Mouse (Mus musculus) lung, postnatal 10 days (tissue): ENCODE data around the gene Utp3.

ENCODE experiments used
- DNase-seq: peaks from one replicate; pipeline ENCODE4 v3.0.0; 2021

Gene Utp3

DNA sequence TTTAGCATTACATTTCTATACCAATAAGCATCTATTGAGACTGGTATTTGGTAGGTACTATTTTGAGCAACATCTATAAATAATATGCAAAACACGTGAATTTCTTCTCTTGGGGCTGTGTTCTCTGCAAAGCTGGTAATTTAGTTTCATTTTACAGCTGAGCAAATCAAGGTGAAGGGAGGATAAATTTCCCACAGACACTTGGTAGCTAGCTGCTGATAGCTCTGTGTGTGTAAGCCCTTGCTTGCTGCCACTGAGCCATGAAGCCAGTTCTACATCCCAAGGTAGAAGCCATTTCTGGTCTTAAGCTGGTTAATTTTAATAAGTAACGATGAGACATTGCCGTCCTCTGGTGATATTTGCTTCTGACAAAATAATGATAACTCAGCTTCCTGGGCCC is 20.6 kb downstream of the Utp3 start:
- DNase-seq = no peak

GRCm38 (mm10) chr5:88575506-88576338 is 21.5 kb downstream of the Utp3 start:
- DNase-seq = peak; percentile 22

- DNase-seq = no peak
These were observed 26.4 kb downstream of the Utp3 start for GRCm38 (mm10) chr5:88580681-88581080.

DNA sequence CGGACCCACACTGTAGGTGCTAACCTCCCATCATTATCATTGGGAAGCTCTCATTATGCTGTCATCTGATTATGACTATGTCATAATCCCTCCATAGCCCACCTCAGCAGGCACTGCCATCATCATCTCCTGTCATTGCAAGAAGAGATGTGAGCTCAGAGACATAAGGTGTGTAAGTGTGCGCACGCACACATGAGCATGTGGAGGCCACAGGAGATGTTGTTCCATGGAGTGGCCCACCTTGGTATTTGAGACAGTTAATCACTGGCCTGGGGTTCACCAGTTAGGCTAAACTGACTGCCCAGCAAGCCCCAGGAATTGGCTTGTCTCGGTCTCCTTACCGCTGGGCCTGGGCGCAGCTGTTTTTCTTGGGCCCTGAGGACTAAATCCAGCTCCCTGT is 27.1 kb downstream of the Utp3 start:
- no peak for DNase-seq

- DNase-seq = no peak
These were observed 29.2 kb downstream of the Utp3 start for GRCm38 (mm10) chr5:88583271-88584031.

DNA sequence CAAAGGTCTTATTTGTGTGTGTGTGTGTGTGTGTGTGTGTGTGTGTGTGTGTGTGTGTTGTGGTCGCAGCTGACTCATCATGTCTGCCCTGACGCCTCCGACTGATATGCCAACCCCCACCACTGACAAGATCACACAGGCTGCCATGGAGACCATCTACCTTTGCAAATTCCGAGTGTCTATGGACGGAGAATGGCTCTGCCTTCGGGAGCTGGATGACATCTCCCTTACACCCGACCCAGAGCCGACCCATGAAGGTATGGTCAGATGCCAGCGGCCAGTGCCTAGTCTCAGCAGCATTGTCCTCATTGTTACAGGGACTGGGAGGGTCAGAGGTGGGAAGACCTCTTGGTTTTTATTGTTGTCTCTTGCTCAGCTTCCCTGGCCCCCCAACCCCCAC is 29.8 kb downstream of the Utp3 start:
- DNase-seq = no peak

- no peak for DNase-seq
These were observed 32.3 kb downstream of the Utp3 start for GRCm38 (mm10) chr5:88586407-88587174.

DNA sequence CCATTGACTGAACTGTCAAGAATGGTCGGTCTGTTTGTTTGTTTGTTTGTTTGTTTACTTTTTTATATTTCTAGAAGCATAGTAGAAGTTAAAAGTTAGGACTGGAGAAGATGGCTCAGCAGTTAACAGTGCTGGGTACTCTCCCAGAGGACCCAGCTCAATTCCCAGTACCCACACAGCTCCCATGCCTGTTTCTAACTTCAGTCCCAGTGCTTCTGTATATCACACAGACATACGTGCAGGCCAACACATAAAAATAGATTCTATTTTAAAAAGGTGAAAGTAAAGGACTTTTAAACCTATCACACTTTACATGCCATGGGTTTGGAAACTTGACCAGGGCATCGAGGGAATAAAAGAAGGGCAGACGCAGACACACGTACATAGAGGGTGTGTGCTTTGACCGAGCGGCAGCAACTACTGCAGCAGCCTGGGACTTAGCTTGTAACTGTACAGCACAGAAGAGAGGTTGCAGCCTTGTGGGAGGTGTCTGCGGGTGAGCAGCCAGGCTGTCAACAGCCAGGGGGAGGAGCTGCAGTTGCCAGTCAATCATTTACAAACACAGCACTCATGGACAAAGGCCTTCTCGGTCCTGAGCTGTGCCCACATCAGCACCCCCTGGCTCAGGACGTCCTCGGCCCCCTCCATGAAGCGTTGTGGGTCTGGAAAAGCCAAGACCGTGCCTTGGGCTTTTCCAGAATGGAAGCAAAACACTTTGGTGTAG is 33.1 kb downstream of the Utp3 start:
- DNase-seq = peak; percentile 57

DNA sequence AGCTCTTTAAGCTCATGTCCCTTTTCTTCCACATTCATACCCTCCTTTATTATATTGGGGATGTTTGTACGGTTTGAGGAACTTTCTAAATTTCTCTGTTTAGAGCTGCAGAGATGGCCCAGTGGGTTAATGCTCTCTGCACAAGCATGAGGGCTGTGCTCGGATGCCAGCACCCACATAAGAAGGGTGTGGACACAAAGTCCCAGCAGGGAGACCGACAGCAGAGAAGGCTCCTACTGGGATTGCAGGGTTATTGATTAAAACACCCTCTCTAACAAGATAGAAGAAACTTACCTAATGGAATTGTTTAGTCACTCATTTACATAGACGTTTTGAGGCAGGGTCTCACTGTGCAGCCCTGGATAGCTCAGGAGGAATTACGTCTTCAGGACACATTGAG is 34.2 kb downstream of the Utp3 start:
- DNase-seq = no peak

- DNase-seq = no peak
These were observed 39.3 kb downstream of the Utp3 start for GRCm38 (mm10) chr5:88593421-88594172.

DNA sequence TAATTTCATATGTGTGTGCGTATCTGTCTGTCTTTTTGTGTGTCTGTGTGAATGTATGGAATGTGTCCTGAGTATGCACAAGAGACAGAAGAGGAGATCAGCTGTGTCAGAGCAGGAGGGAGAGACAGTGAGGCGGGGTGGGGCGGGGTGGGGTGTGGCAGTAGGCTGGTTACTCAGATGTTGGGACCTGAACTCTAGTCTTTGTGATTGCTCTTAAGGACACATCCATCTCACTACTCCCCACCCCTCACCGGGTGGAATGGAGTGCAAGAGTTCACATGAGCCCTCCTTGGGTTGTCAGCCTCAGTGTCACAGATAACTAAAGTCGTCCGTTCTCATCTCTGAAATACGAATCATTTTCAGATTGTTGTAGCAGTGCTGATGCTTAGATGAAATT is 39.9 kb downstream of the Utp3 start:
- DNase-seq = no peak

DNA sequence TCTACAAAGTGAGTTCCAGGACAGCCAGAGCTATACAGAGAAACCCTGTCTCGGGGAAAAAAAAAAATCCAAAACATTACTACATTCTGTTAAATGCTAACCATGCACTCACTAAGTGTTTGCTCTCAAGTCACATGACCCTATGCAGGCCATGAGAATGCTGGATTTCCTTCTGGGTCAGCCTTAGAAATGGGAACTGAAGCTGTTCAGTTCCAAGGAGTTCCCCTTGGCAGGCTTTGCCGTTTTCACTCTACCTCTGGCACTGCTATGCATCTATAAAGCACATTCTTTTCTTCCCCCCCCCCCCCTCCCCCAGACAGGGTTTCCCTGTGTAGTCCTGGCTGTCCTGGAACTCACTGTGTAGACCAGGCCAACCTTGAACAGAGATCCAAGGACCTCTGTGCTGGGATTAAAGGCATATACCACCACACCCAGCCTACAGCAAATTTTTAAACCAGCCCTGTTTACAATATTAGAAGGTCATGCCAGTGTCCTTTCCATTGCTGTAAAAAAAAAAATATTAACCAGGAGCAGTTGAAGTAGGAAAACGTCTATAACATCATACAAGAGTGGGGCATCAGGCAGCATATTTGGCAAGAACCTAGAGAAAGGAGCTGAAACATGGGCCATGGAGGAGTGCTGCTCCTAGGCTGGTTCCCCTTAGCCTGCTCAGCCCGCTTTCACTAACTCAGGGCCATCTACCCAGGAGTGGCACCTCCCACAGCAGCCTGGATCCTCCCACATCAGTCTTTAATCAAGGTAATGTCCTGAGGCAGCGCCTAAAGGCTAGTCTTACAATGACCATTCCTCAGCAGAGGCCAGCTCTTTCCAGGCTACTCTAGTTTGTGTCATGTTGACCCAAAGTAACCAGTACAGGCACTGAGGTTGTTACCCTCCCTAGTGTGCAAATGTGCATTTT is 41.5 kb downstream of the Utp3 start:
- no peak for DNase-seq

GRCm38 (mm10) chr5:88598961-88599360 is 44.7 kb downstream of the Utp3 start:
- DNase-seq = no peak

DNA sequence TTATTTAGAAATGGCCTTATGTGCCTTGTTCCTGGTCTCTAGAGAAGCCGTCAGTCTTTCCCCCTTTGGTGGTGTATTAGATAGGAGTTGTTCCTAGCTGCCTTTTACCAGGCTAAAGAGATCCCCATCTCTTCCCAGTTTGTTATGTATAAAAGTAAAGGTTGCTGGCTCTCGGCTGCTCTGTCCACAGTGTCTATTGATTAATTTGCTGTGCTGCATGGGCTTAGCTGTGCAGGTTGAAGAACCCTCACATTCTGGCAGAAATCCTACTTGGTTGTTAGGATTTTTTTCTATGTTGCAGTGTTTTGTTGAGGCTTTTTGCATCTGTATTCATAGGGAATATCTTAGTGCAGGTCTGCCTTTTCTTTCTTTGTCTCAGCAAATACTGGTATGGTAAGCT is 47.8 kb downstream of the Utp3 start:
- no peak for DNase-seq

GRCm38 (mm10) chr5:88602713-88603112 is 48.5 kb downstream of the Utp3 start:
- no peak for DNase-seq

- no peak for DNase-seq
These were observed 49.8 kb downstream of the Utp3 start for GRCm38 (mm10) chr5:88604046-88604445.

- no peak for DNase-seq
These were observed 50.5 kb downstream of the Utp3 start for GRCm38 (mm10) chr5:88604641-88605358.
